Mouse (Mus musculus): ENCODE results near the gene Ddn. TPM values are rescaled to one million over a fixed set of nuclear protein-coding genes. Genes with fewer than 3 reads are reported as not detected.

The Ddn gene
- not detected for polyA plus RNA-seq (2014; fragmentation: Illumina TruSeq; extraction: RNeasy Lipid Tissue Mini Kit (QIAGEN cat#74804); ENCODE audit: insufficient read depth, low read depth, low replicate concordance)

GRCm38 (mm10) chr15:98809390-98809789 lies at the start of gene Ddn:
TSS of gene Ddn (minus strand) at chr15:98809490.

DNA sequence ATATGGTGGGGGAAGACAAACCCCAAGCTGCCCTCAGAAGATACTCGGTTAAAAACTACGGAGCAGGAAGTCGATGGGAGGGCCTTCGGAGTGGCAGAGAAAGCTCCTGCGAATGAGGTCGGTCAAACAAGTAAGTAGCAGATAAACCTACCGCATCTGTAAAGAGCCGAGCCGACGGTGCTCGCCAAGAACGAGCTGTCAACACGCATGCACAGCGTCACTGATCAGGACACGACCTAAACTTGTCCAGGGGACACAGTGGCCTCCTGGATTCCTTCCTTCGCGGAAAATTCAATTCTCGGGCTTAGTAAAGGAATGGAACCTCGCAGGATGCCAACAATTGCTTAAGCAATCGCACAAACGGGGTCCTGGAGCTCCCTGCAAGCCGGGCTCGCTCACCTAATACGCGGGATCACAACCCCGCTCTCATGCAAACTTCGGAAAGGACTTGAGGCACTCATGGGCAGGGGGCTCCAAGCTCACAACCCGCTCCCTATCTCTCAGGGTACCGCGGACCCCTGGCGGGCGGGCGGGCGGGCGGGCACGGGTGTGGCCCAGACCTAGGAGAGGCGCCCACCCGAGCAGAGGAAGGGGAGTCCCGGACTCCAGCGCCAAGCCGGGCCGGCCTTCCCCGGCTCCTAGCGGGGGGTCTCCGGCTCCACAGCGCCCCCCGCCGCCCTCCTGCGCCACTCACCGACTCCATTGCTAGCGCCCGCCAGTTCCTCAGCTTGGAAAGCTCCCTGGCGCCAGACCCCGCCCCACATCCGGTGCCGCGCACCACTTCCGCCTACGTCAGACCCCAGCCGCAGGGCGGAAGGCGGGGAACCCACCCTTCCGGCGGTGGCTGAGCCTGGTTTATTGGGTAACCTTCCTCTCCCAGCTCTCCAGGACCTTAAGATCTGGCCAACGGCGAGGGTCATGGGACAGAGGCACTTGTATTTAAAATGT lies 21.7 kb upstream of the Ddn start, which contains the start of gene Prkag1:
Gene Prkag1, minus strand, starts transcription at position 786 of the 948 bp plus-strand sequence.

DNA sequence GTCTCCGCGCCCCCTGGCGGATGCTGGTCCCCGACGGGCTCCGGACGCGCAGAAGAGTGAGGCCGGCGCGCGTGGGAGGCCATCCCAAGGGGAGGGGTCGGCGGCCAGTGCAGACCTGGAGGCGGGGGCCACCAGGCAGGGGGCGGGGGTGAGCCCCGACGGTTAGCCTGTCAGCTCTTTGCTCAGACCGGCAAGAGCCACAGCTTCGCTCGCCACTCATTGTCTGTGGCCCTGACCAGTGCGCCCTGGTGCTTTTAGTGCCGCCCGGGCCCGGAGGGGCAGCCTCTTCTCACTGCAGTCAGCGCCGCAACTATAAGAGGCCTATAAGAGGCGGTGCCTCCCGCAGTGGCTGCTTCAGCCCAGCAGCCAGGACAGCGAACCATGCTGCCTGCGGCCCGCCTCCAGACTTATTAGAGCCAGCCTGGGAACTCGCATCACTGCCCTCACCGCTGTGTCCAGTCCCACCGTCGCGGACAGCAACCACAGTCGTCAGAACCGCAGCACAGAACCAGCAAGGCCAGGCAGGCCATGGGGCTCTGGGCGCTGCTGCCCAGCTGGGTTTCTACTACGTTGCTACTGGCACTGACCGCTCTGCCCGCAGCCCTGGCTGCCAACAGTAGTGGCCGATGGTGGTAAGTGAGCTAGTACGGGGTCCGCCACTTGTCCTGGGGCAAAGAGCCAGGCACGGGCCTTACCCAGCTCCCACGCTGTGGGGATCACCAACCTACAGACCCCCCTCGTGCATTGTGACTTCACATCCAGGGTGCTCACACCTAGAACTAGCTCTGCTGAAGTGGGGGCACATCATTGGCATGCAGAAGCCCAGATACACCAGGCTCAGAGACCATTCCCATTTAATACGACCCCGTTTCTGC lies 19.4 kb downstream of the Ddn start, which contains the start of gene Wnt1:
Gene Wnt1, plus strand, starts transcription at position 197 of the 875 bp plus-strand sequence.

DNA sequence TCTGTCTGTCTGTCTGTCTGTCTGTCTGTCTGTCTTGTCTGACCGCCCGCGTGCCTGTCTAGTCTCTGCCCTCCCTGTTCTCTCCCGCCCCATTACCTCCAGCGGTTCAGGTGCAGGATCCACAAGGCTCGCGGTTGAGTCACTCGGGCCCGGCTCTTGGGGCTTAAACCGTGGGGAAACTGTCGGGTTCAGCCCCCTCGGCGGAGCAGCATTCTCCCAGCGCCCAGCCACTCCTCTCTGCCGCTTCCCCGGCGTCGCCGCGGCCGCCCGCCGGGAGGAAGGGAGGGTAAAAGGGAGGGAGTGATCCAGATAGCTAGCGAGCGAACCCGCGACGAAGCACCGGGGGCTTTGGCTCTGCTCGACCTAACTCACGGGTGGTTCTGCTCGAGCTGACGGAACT lies 31.5 kb downstream of the Ddn start, which contains the start of gene Wnt10b:
Gene Wnt10b, minus strand, starts transcription at position 389 of the 400 bp plus-strand sequence.

GRCm38 (mm10) chr15:98762670-98763529 lies 46.4 kb downstream of the Ddn start, which contains the start of gene Arf3:
TSS of gene Arf3 (minus strand) at chr15:98763214.

Other genes starting within 250 kb of the Ddn start
- gene Ccnt1, start 238.6 kb downstream of the Ddn start, polyA plus RNA-seq (2014; fragmentation: Illumina TruSeq; extraction: RNeasy Lipid Tissue Mini Kit (QIAGEN cat#74804); ENCODE audit: insufficient read depth, low read depth, low replicate concordance) = 16.8 TPM
- gene 4930415O20Rik, start 238.5 kb downstream of the Ddn start, polyA plus RNA-seq (2014; fragmentation: Illumina TruSeq; extraction: RNeasy Lipid Tissue Mini Kit (QIAGEN cat#74804); ENCODE audit: insufficient read depth, low read depth, low replicate concordance) = 0.54 TPM
- 17.4 TPM for gene Adcy6, start 199.4 kb downstream of the Ddn start, polyA plus RNA-seq (2014; fragmentation: Illumina TruSeq; extraction: RNeasy Lipid Tissue Mini Kit (QIAGEN cat#74804); ENCODE audit: insufficient read depth, low read depth, low replicate concordance)
- 9.1 TPM for gene Cacnb3, start 178.7 kb downstream of the Ddn start, polyA plus RNA-seq (2014; fragmentation: Illumina TruSeq; extraction: RNeasy Lipid Tissue Mini Kit (QIAGEN cat#74804); ENCODE audit: insufficient read depth, low read depth, low replicate concordance)
- gene Ddx23, start 146.6 kb downstream of the Ddn start, polyA plus RNA-seq (2014; fragmentation: Illumina TruSeq; extraction: RNeasy Lipid Tissue Mini Kit (QIAGEN cat#74804); ENCODE audit: insufficient read depth, low read depth, low replicate concordance) = 30.9 TPM
- 7.5 TPM for gene Rnd1, start 132.0 kb downstream of the Ddn start, polyA plus RNA-seq (2014; fragmentation: Illumina TruSeq; extraction: RNeasy Lipid Tissue Mini Kit (QIAGEN cat#74804); ENCODE audit: insufficient read depth, low read depth, low replicate concordance)
- gene Ccdc65, start 101.3 kb downstream of the Ddn start, polyA plus RNA-seq (2014; fragmentation: Illumina TruSeq; extraction: RNeasy Lipid Tissue Mini Kit (QIAGEN cat#74804); ENCODE audit: insufficient read depth, low read depth, low replicate concordance) = 5.9 TPM
- 13.6 TPM for gene Fkbp11, start 81.3 kb downstream of the Ddn start, polyA plus RNA-seq (2014; fragmentation: Illumina TruSeq; extraction: RNeasy Lipid Tissue Mini Kit (QIAGEN cat#74804); ENCODE audit: insufficient read depth, low read depth, low replicate concordance)
- gene Arf3, start 46.3 kb downstream of the Ddn start, polyA plus RNA-seq (2014; fragmentation: Illumina TruSeq; extraction: RNeasy Lipid Tissue Mini Kit (QIAGEN cat#74804); ENCODE audit: insufficient read depth, low read depth, low replicate concordance) = 49.4 TPM
- 4.1 TPM for gene Wnt10b, start 31.3 kb downstream of the Ddn start, polyA plus RNA-seq (2014; fragmentation: Illumina TruSeq; extraction: RNeasy Lipid Tissue Mini Kit (QIAGEN cat#74804); ENCODE audit: insufficient read depth, low read depth, low replicate concordance)
- not detected for gene Wnt1, start 19.6 kb downstream of the Ddn start, polyA plus RNA-seq (2014; fragmentation: Illumina TruSeq; extraction: RNeasy Lipid Tissue Mini Kit (QIAGEN cat#74804); ENCODE audit: insufficient read depth, low read depth, low replicate concordance)
- gene Prkag1, start 22.0 kb upstream of the Ddn start, polyA plus RNA-seq (2014; fragmentation: Illumina TruSeq; extraction: RNeasy Lipid Tissue Mini Kit (QIAGEN cat#74804); ENCODE audit: insufficient read depth, low read depth, low replicate concordance) = 69.5 TPM
- 9.1 TPM for gene Kmt2d, start 61.7 kb upstream of the Ddn start, polyA plus RNA-seq (2014; fragmentation: Illumina TruSeq; extraction: RNeasy Lipid Tissue Mini Kit (QIAGEN cat#74804); ENCODE audit: insufficient read depth, low read depth, low replicate concordance)
- gene Rhebl1, start 85.0 kb upstream of the Ddn start, polyA plus RNA-seq (2014; fragmentation: Illumina TruSeq; extraction: RNeasy Lipid Tissue Mini Kit (QIAGEN cat#74804); ENCODE audit: insufficient read depth, low read depth, low replicate concordance) = 6.3 TPM
- gene Dhh, start 89.0 kb upstream of the Ddn start, polyA plus RNA-seq (2014; fragmentation: Illumina TruSeq; extraction: RNeasy Lipid Tissue Mini Kit (QIAGEN cat#74804); ENCODE audit: insufficient read depth, low read depth, low replicate concordance) = 0.99 TPM
- 16.5 TPM for gene Lmbr1l, start 108.7 kb upstream of the Ddn start, polyA plus RNA-seq (2014; fragmentation: Illumina TruSeq; extraction: RNeasy Lipid Tissue Mini Kit (QIAGEN cat#74804); ENCODE audit: insufficient read depth, low read depth, low replicate concordance)
- 632 TPM for gene Tuba1b, start 125.1 kb upstream of the Ddn start, polyA plus RNA-seq (2014; fragmentation: Illumina TruSeq; extraction: RNeasy Lipid Tissue Mini Kit (QIAGEN cat#74804); ENCODE audit: insufficient read depth, low read depth, low replicate concordance)
- gene Gm49450, start 144.1 kb upstream of the Ddn start, polyA plus RNA-seq (2014; fragmentation: Illumina TruSeq; extraction: RNeasy Lipid Tissue Mini Kit (QIAGEN cat#74804); ENCODE audit: insufficient read depth, low read depth, low replicate concordance) = not detected
- gene Tuba1a, start 144.2 kb upstream of the Ddn start, polyA plus RNA-seq (2014; fragmentation: Illumina TruSeq; extraction: RNeasy Lipid Tissue Mini Kit (QIAGEN cat#74804); ENCODE audit: insufficient read depth, low read depth, low replicate concordance) = 607 TPM
- 55.1 TPM for gene Tuba1c, start 220.4 kb upstream of the Ddn start, polyA plus RNA-seq (2014; fragmentation: Illumina TruSeq; extraction: RNeasy Lipid Tissue Mini Kit (QIAGEN cat#74804); ENCODE audit: insufficient read depth, low read depth, low replicate concordance)
- 0.48 TPM for gene Prph, start 245.7 kb upstream of the Ddn start, polyA plus RNA-seq (2014; fragmentation: Illumina TruSeq; extraction: RNeasy Lipid Tissue Mini Kit (QIAGEN cat#74804); ENCODE audit: insufficient read depth, low read depth, low replicate concordance)

Data from lung, adult 10 weeks (tissue).